Mouse (Mus musculus) gastrocnemius, adult 8-10 months (tissue): ENCODE results near the gene Dusp22. TPM values are rescaled to one million over a fixed set of nuclear protein-coding genes. Genes with fewer than 3 reads are reported as not detected.

ENCODE experiments used
- DNase-seq, 2 experiments: peaks; one replicate each; pipeline ENCODE4 v3.0.0; 2022; ENCODE audit warnings: low spot score in 2 of 2
- total RNA-seq, 4 experiments: library from RNA; stranded (reverse); gene quantifications; 2 replicates each; pipeline ENCODE4 v1.2.4; 2022

Dusp22 gene
- total RNA-seq, 4 experiments from 2014 or later = 39.2 to 50.4 (median 43.9) TPM

- peak; percentile 52 to 54 for DNase-seq
These were observed 89.3 kb downstream of the Dusp22 start, which contains the start of gene Irf4 for GRCm38 (mm10) chr13:30749021-30749556. TSS of gene Irf4 (plus strand) at chr13:30749226.

- DNase-seq = no peak
These were observed 89.8 kb downstream of the Dusp22 start for GRCm38 (mm10) chr13:30749557-30750141.

GRCm38 (mm10) chr13:30750461-30751303, 90.9 kb downstream of the Dusp22 start:
- no peak for DNase-seq

GRCm38 (mm10) chr13:30751304-30751580, 91.4 kb downstream of the Dusp22 start:
- no peak for DNase-seq

- no peak for DNase-seq
These were observed 92.9 kb downstream of the Dusp22 start for GRCm38 (mm10) chr13:30752581-30753187.

GRCm38 (mm10) chr13:30753441-30753840, 93.6 kb downstream of the Dusp22 start:
- no peak for DNase-seq

- DNase-seq = no peak
These were observed 94.3 kb downstream of the Dusp22 start for GRCm38 (mm10) chr13:30754066-30754465.

- no peak for DNase-seq
These were observed 95.2 kb downstream of the Dusp22 start for GRCm38 (mm10) chr13:30754825-30755476.

GRCm38 (mm10) chr13:30755577-30755976, 95.8 kb downstream of the Dusp22 start:
- DNase-seq = no peak

GRCm38 (mm10) chr13:30755998-30756639, 96.3 kb downstream of the Dusp22 start:
- DNase-seq = no peak

GRCm38 (mm10) chr13:30757264-30757900, 97.6 kb downstream of the Dusp22 start:
- DNase-seq = no peak

GRCm38 (mm10) chr13:30758789-30759381, 99.1 kb downstream of the Dusp22 start:
- DNase-seq = no peak

GRCm38 (mm10) chr13:30760374-30761090, 100.7 kb downstream of the Dusp22 start:
- no peak for DNase-seq

Other genes with a start within 250 kb of the Dusp22 start
- gene Uqcrfs1, start 114.6 kb upstream of the Dusp22 start, total RNA-seq = 100 to 1,000 TPM; 462 to 488 (median 468) TPM
- 1 to 10 TPM in 1 of 4 experiments, under 1 TPM in 3; 0.17 to 2.5 (median 0.77) TPM for gene Irf4, start 89.2 kb downstream of the Dusp22 start, total RNA-seq